Mouse (Mus musculus): ENCODE results near the gene Rad51b. TPM values are rescaled to one million over a fixed set of nuclear protein-coding genes. Genes with fewer than 3 reads are reported as not detected.

The Rad51b gene
- total and polyA plus RNA-seq, 3 experiments: 6.5 to 8.6 (median 8.5) TPM

DNA sequence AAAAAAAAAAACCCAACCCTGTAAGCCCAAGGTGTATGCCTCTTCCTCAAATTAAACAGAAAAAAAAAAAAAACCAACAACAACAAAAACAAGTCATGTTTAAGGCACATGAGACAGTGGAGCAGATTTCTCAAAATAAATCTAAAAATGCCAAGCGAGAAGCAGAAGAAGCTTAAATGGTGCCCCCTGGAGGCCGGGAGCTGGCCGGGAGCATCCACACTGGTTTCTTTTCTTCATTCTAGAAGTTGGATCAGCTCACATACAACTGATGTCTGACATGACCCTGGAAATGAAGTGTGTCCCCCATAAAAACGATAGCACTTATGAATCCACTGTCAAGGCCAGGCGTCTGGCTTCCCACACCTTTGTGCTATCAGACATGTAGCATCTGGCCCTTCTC, 36.0 kb upstream of the Rad51b start:
- dilution Hi-C loops (cut with MboI; ENCODE audit: extremely low pct_ligation_motif_present, extremely low pct_unique_long_range_greater_than_20kb, low sequenced_read_pairs) (no loop called here), in situ Hi-C loops (cut with MboI; ENCODE audit: low pct_ligation_motif_present, low pct_unique_long_range_greater_than_20kb, low sequenced_read_pairs) (loop anchor here (5.0 kb wide), 1 partner anchor 69 kb away; the partner anchor contains the start of gene Rdh11)
- no peaks in the 10 kb centered on the region for H3K9me3 ChIP-seq (replicated peaks; ENCODE audit: low read length)
- H3K4me2 ChIP-seq (ENCODE audit: insufficient read depth, low read depth, poor library complexity, severe bottlenecking): no peak overlapping the region
- H3K79me2 ChIP-seq (replicated peaks; ENCODE audit: control insufficient read depth, extremely low read depth, insufficient read depth, poor library complexity, severe bottlenecking): no peaks in the 10 kb centered on the region
- peaks cover 0 to 10% of the 10 kb centered on the region in 2 experiments; a peak in 1 of 4 replicates for H3K4me1 ChIP-seq (ENCODE audit: control insufficient read depth in 1 of 2, insufficient read depth in 2 of 2)
- no peaks in the 10 kb centered on the region for H3K27me3 ChIP-seq (replicated peaks)
- H3K4me3 ChIP-seq (replicated peaks in 1 of 3; ENCODE audit: low read depth in 2 of 3, low read length in 2 of 3, poor library complexity in 1 of 3): no peak overlapping the region
- peaks cover 59 to 93% of the 10 kb centered on the region in 2 experiments for H3K36me3 ChIP-seq (replicated peaks in 1 of 2; ENCODE audit: control insufficient read depth in 1 of 2, insufficient read depth in 1 of 2, low read length in 1 of 2)
- no peak overlapping the region for H3K9ac ChIP-seq (ENCODE audit: insufficient read depth, low read depth)
- no peak overlapping the region for H3K27ac ChIP-seq (ENCODE audit: insufficient read depth, low read depth)
- TF ChIP-seq ZC3H11A (IDR thresholded peaks at IDR 0.05; ENCODE audit: low read depth, low read length): no peak; the same call in 1 of the 2 replicates
- no peak for TF ChIP-seq KAT2A (IDR thresholded peaks at IDR 0.05; ENCODE audit: insufficient replicate concordance, low read length)
- TF ChIP-seq BHLHE40 (IDR thresholded peaks at IDR 0.05; ENCODE audit: low read depth, low read length): no peak
- TF ChIP-seq ZMIZ1 (IDR thresholded peaks at IDR 0.05; ENCODE audit: low read depth, low read length): no peak
- TF ChIP-seq MEF2A (IDR thresholded peaks at IDR 0.05; ENCODE audit: borderline replicate concordance, low read depth, low read length): no peak
- TF ChIP-seq POLR2A (IDR thresholded peaks at IDR 0.05; ENCODE audit: low read depth, low read length): no peak
- TF ChIP-seq ETS1 (conservative IDR thresholded peaks at IDR 0.05; ENCODE audit: low read depth, low read length): no peak
- no peak for TF ChIP-seq SIN3A (IDR thresholded peaks at IDR 0.05; ENCODE audit: low read length)
- peak; percentile 51 for TF ChIP-seq RAD21 (IDR thresholded peaks at IDR 0.05; ENCODE audit: low read depth, low read length)
- peak; percentile 17 to 71; a peak in 2 of 4 replicates for TF ChIP-seq CTCF (conservative IDR thresholded peaks at IDR 0.05 in 1 of 2, IDR thresholded peaks at IDR 0.05 in 1 of 2; ENCODE audit: low read depth in 2 of 2, low read length in 2 of 2)
- no peak for TF ChIP-seq USF2 (conservative IDR thresholded peaks at IDR 0.05; ENCODE audit: low read depth, low read length)
- TF ChIP-seq E2F4 (IDR thresholded peaks at IDR 0.05; ENCODE audit: insufficient replicate concordance, low read depth, low read length): no peak
- no peak for TF ChIP-seq TBP (conservative IDR thresholded peaks at IDR 0.05; ENCODE audit: low read depth, low read length)
- TF ChIP-seq JUN (IDR thresholded peaks at IDR 0.05; ENCODE audit: insufficient read depth, low read depth, low read length): no peak
- no peak for TF ChIP-seq NELFE (IDR thresholded peaks at IDR 0.05; ENCODE audit: low read depth, low read length)
- TF ChIP-seq SMC3 (IDR thresholded peaks at IDR 0.05; ENCODE audit: low read depth, low read length): peak; percentile 77
- TF ChIP-seq USF1 (IDR thresholded peaks at IDR 0.05; ENCODE audit: low read depth, low read length): no peak
- TF ChIP-seq TCF12 (IDR thresholded peaks at IDR 0.05; ENCODE audit: low read depth, low read length): no peak
- no peak for TF ChIP-seq MAFK (IDR thresholded peaks at IDR 0.05; ENCODE audit: insufficient replicate concordance, low read length)
- peak; percentile 36 for DNase-seq (ENCODE audit: extremely low read depth)

DNA sequence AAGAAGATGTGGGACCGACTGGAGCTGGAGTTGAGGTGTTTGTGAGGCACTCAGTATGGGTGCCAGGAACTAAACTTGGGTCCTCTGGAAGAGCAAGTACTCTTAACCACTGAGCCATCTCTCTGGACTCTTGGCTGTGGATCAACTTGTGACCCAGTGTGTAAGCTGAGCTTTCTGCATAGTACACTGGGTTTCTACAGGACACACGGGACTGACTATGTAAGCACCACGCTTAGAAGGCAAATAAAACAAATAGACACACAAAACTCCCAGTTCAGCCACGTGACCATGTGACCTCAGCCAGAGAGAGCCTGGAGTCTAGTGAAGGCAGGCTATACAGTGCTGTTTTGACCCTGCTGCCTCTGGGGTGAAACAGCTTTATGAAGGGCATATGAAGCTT, 24.5 kb upstream of the Rad51b start:
- DNase-seq (ENCODE audit: extremely low read depth): no peak
- TF ChIP-seq E2F4 (IDR thresholded peaks at IDR 0.05; ENCODE audit: insufficient replicate concordance, low read depth, low read length) (no peak), HCFC1 (IDR thresholded peaks at IDR 0.05; ENCODE audit: low read depth, low read length) (no peak)
- in situ Hi-C loops (cut with MboI; ENCODE audit: low pct_ligation_motif_present, low pct_unique_long_range_greater_than_20kb, low sequenced_read_pairs): no loop called here

More for the DNA sequence above, 24.5 kb upstream of the Rad51b start:
- Histone ChIP-seq H3K79me2 (replicated peaks; ENCODE audit: control insufficient read depth, extremely low read depth, insufficient read depth, poor library complexity, severe bottlenecking) (no peaks in the 10 kb centered on the region), H3K4me2 (ENCODE audit: insufficient read depth, low read depth, poor library complexity, severe bottlenecking) (no peak overlapping the region), H3K27me3 (replicated peaks) (no peaks in the 10 kb centered on the region), H3K4me1 (ENCODE audit: control insufficient read depth in 1 of 2, insufficient read depth in 2 of 2) (no peaks in the 10 kb centered on the region), H3K9ac (ENCODE audit: insufficient read depth, low read depth) (no peak overlapping the region), H3K27ac (ENCODE audit: insufficient read depth, low read depth) (no peak overlapping the region), H3K36me3 (replicated peaks in 1 of 2; ENCODE audit: control insufficient read depth in 1 of 2, insufficient read depth in 1 of 2, low read length in 1 of 2) (peaks cover 78 to 97% of the 10 kb centered on the region in 2 experiments), H3K4me3 (replicated peaks in 1 of 3; ENCODE audit: low read depth in 2 of 3, low read length in 2 of 3, poor library complexity in 1 of 3) (no peak overlapping the region), H3K9me3 (replicated peaks; ENCODE audit: low read length) (no peaks in the 10 kb centered on the region)
- dilution Hi-C loops (cut with MboI; ENCODE audit: extremely low pct_ligation_motif_present, extremely low pct_unique_long_range_greater_than_20kb, low sequenced_read_pairs): no loop called here
